Mouse (Mus musculus) frontal cortex, postnatal 36 days (tissue): ENCODE data around the gene Olfr26.
"Not testable (repeated sequence)": the region's sequence is repeated elsewhere in the genome, so short reads cannot be mapped to it uniquely, and the experiment has no call there.

ENCODE experiments used
- DNase-seq, 2 experiments: peaks; one replicate each; pipeline ENCODE4 v3.0.0; 2022; ENCODE audit warnings: low spot score in 2 of 2

Gene Olfr26

GRCm38 (mm10) chr9:38854760-38855159 is at the start of gene Olfr26:
Gene Olfr26 (plus strand): TSS chr9:38855060.
- DNase-seq: no peak

- peak in 1 of 2 experiments; percentile 59 for DNase-seq
These were observed 49.2 kb upstream of the Olfr26 start for GRCm38 (mm10) chr9:38805696-38806095.

- DNase-seq: no peak
These were observed 40.5 kb upstream of the Olfr26 start, which contains the start of gene Olfr922 for GRCm38 (mm10) chr9:38814314-38814713. Gene Olfr922 (plus strand): TSS chr9:38814614.

- DNase-seq: no peak
These were observed 39.3 kb upstream of the Olfr26 start for GRCm38 (mm10) chr9:38815458-38815986.

GRCm38 (mm10) chr9:38826245-38826644 is 28.6 kb upstream of the Olfr26 start, which contains the start of gene Olfr923:
Gene Olfr923 (plus strand): TSS chr9:38826545.
- no peak for DNase-seq

GRCm38 (mm10) chr9:38833027-38833426 is 21.8 kb upstream of the Olfr26 start:
- no peak for DNase-seq

GRCm38 (mm10) chr9:38844149-38844548 is 10.7 kb upstream of the Olfr26 start, which contains the start of gene Olfr924:
Gene Olfr924 (plus strand): TSS chr9:38844449.
- no peak for DNase-seq

- not testable (repeated sequence) for DNase-seq
These were observed 20.0 kb downstream of the Olfr26 start for GRCm38 (mm10) chr9:38874880-38875279.

- no peak for DNase-seq
These were observed 22.0 kb downstream of the Olfr26 start, which contains the start of gene Olfr926 for GRCm38 (mm10) chr9:38876826-38877225. Gene Olfr926 (plus strand): TSS chr9:38877126.
